Mouse (Mus musculus): ENCODE results near the gene Olfr1232. TPM values are rescaled to one million over a fixed set of nuclear protein-coding genes. Genes with fewer than 3 reads are reported as not detected.

The Olfr1232 gene
- total RNA-seq (2015; ENCODE audit: low replicate concordance): not detected in 2 replicates
- not detected in 2 replicates for total RNA-seq (2017; ENCODE audit: low replicate concordance)

DNA sequence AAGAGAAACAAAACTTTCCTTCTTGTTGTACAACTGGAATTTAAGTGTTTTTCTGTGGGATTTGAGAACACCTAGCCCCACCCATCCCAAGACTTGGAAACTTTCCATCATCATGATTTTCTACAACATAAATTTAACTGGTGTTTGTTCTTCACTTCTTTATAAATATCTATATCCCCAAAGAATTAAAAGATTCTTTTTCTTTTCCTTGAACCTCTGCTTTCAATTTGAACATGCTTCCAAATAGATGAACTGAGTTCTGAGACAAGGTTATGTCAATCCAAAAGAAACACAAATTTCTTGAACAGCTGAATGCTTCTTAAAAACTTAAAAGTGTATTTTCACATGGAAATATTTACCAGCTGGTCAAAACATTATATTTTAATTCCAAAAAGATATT lies at the start of gene Olfr1232:
Olfr1232 (minus strand) TSS at position 101 of the 400 bp plus-strand sequence.
- ATAC-seq (replicated peaks; ENCODE audit: low FRiP score, poor library complexity, severe bottlenecking): no peak

DNA sequence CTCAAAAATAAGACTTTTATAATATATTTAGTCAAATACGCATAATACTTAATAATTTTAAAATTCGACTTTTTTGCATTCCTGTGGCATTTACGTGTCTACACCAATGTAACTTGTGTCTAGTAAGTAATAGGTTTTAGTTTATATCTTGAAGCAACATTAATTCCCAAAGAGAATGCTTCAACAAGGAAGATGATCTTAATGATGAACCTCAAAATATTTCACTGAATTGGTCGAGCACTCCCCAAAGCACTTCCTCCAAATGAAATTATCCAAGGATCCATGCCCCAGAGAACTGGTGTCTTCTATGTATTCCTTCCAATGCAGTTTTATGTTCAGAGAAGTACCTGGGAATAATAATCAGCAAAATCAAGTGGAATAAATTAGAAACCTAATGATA lies 35.3 kb upstream of the Olfr1232 start, which contains the start of gene Olfr1234:
Olfr1234 (minus strand) TSS at position 101 of the 400 bp plus-strand sequence.
- no peak for ATAC-seq (replicated peaks; ENCODE audit: low FRiP score, poor library complexity, severe bottlenecking)

DNA sequence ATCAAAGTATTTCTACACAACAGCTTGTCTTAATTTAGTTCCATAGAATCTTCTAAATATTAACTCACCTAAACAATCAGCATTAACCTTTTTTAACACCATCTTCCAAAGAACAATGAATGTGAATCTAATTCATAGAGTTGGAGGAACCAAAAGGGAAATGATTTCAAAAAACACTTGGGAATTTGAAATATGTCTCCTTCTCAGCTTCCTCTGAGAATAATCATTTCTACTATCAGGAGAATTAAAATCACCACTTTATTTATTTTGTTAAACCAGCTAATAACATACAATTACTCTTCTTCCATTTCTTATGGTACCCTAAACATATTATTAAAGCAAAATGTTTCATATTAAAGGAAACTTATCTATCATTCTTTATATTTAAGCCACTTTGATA lies 12.8 kb upstream of the Olfr1232 start, which contains the start of gene Olfr1233:
Olfr1233 (minus strand) TSS at position 101 of the 400 bp plus-strand sequence.
- ATAC-seq (replicated peaks; ENCODE audit: low FRiP score, poor library complexity, severe bottlenecking): no peak

DNA sequence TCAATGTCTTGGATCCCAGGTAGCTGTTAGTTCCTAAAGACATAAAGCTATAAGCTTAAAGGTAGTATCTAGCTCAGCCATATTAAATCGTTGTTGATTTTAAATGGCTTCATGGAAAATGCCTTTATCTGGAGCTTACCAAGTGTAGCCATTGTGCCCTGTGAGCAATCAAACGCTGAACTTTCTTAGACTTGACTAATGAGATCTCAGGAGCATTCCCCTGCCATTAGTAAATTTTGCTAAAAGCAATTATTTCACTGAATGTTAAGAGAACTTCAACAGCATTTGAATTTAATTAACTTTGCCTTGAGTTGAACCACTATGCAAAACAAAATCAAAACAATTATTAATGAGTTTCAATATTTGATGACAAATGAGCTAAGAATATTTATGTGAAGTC lies 22.5 kb downstream of the Olfr1232 start, which contains the start of gene Olfr1231:
Olfr1231 (minus strand) TSS at position 101 of the 400 bp plus-strand sequence.
- no peak for ATAC-seq (replicated peaks; ENCODE audit: low FRiP score, poor library complexity, severe bottlenecking)

DNA sequence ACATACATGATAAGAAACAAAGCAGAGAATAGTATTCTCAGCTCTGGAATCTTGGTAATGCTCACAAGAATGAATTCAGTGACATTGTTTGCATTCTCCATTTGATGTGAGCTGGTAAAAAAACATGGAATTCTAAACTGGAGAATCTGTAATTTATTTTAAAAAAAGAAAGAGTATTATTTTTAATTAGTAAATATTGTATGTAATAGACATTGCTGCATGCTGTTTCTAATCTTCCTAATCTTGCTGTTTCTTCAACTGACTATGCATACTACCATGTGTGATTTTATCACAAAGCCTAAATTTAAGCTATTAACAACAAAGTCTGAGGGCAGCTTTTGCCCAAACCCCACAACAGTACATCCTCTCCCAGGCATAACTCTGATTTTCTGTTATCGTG lies 32.3 kb downstream of the Olfr1232 start, which contains the start of gene Olfr1230:
Olfr1230 (minus strand) TSS at position 101 of the 400 bp plus-strand sequence.
- ATAC-seq (replicated peaks; ENCODE audit: low FRiP score, poor library complexity, severe bottlenecking): no peak

DNA sequence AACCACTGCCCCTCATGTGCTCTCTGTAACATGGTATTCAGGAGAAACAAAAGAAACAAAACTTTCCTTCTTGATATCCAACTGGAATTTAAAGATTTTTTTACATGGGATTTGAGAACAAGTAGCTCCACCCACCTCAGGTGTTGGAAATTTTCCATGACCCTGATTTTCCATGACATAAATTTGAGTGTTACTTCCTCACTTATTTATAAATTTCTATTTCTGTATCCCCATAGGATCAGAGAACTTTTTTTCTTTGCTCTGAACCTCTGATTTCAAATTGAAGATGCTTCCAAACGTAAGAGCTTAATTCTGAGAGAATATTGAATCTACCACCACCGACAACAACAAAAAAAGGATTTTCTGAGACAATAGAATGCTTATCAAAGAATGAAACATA lies 41.6 kb downstream of the Olfr1232 start, which contains the start of gene Olfr1229:
Olfr1229 (minus strand) TSS at position 101 of the 400 bp plus-strand sequence.
- ATAC-seq (replicated peaks; ENCODE audit: low FRiP score, poor library complexity, severe bottlenecking): no peak

Other genes with a start within 250 kb of the Olfr1232 start
- not detected in 2 replicates for gene Olfr1219, start 246.2 kb downstream of the Olfr1232 start, total RNA-seq (2015; ENCODE audit: low replicate concordance)
- 0.09 TPM in 1 of 2 replicates, not detected in the other for gene Olfr1219, start 246.2 kb downstream of the Olfr1232 start, total RNA-seq (2017; ENCODE audit: low replicate concordance)
- not detected in 2 replicates for gene Olfr1220, start 222.8 kb downstream of the Olfr1232 start, total RNA-seq (2015; ENCODE audit: low replicate concordance)
- not detected in 2 replicates for gene Olfr1220, start 222.8 kb downstream of the Olfr1232 start, total RNA-seq (2017; ENCODE audit: low replicate concordance)
- gene Olfr1221, start 212.4 kb downstream of the Olfr1232 start, total RNA-seq (2015; ENCODE audit: low replicate concordance): not detected in 2 replicates
- gene Olfr1221, start 212.4 kb downstream of the Olfr1232 start, total RNA-seq (2017; ENCODE audit: low replicate concordance): not detected in 2 replicates
- 0.21 TPM in 1 of 2 replicates, not detected in the other for gene Olfr1222, start 196.6 kb downstream of the Olfr1232 start, total RNA-seq (2015; ENCODE audit: low replicate concordance)
- gene Olfr1222, start 196.6 kb downstream of the Olfr1232 start, total RNA-seq (2017; ENCODE audit: low replicate concordance): not detected in 2 replicates
- gene Olfr1223, start 178.1 kb downstream of the Olfr1232 start, total RNA-seq (2015; ENCODE audit: low replicate concordance): not detected in 2 replicates
- gene Olfr1223, start 178.1 kb downstream of the Olfr1232 start, total RNA-seq (2017; ENCODE audit: low replicate concordance): not detected in 2 replicates
- gene Olfr1224-ps1, start 165.6 kb downstream of the Olfr1232 start, total RNA-seq (2015; ENCODE audit: low replicate concordance): not detected in 2 replicates
- gene Olfr1224-ps1, start 165.6 kb downstream of the Olfr1232 start, total RNA-seq (2017; ENCODE audit: low replicate concordance): not detected in 2 replicates
- gene Olfr1225, start 155.0 kb downstream of the Olfr1232 start, total RNA-seq (2015; ENCODE audit: low replicate concordance): not detected in 2 replicates
- not detected in 2 replicates for gene Olfr1225, start 155.0 kb downstream of the Olfr1232 start, total RNA-seq (2017; ENCODE audit: low replicate concordance)
- gene Olfr1226, start 129.6 kb downstream of the Olfr1232 start, total RNA-seq (2015; ENCODE audit: low replicate concordance): not detected in 2 replicates
- gene Olfr1226, start 129.6 kb downstream of the Olfr1232 start, total RNA-seq (2017; ENCODE audit: low replicate concordance): not detected in 2 replicates
- not detected in 2 replicates for gene Olfr1228, start 75.6 kb downstream of the Olfr1232 start, total RNA-seq (2015; ENCODE audit: low replicate concordance)
- not detected in 2 replicates for gene Olfr1228, start 75.6 kb downstream of the Olfr1232 start, total RNA-seq (2017; ENCODE audit: low replicate concordance)
- gene Olfr1229, start 41.7 kb downstream of the Olfr1232 start, total RNA-seq (2015; ENCODE audit: low replicate concordance): not detected in 2 replicates
- not detected in 2 replicates for gene Olfr1229, start 41.7 kb downstream of the Olfr1232 start, total RNA-seq (2017; ENCODE audit: low replicate concordance)
- gene Olfr1230, start 32.4 kb downstream of the Olfr1232 start, total RNA-seq (2015; ENCODE audit: low replicate concordance): not detected in 2 replicates
- not detected in 2 replicates for gene Olfr1230, start 32.4 kb downstream of the Olfr1232 start, total RNA-seq (2017; ENCODE audit: low replicate concordance)
- gene Olfr1231, start 22.6 kb downstream of the Olfr1232 start, total RNA-seq (2015; ENCODE audit: low replicate concordance): not detected in 2 replicates
- not detected in 2 replicates for gene Olfr1231, start 22.6 kb downstream of the Olfr1232 start, total RNA-seq (2017; ENCODE audit: low replicate concordance)
- gene Olfr1233, start 12.7 kb upstream of the Olfr1232 start, total RNA-seq (2015; ENCODE audit: low replicate concordance): not detected in 2 replicates
- not detected in 2 replicates for gene Olfr1233, start 12.7 kb upstream of the Olfr1232 start, total RNA-seq (2017; ENCODE audit: low replicate concordance)
- not detected in 2 replicates for gene Olfr1234, start 35.2 kb upstream of the Olfr1232 start, total RNA-seq (2015; ENCODE audit: low replicate concordance)
- not detected in 2 replicates for gene Olfr1234, start 35.2 kb upstream of the Olfr1232 start, total RNA-seq (2017; ENCODE audit: low replicate concordance)
- not detected in 2 replicates for gene Olfr1238, start 80.0 kb upstream of the Olfr1232 start, total RNA-seq (2015; ENCODE audit: low replicate concordance)
- gene Olfr1238, start 80.0 kb upstream of the Olfr1232 start, total RNA-seq (2017; ENCODE audit: low replicate concordance): not detected in 2 replicates
- not detected in 2 replicates for gene Olfr1239, start 90.7 kb upstream of the Olfr1232 start, total RNA-seq (2015; ENCODE audit: low replicate concordance)
- gene Olfr1239, start 90.7 kb upstream of the Olfr1232 start, total RNA-seq (2017; ENCODE audit: low replicate concordance): not detected in 2 replicates
- gene Olfr1240, start 113.3 kb upstream of the Olfr1232 start, total RNA-seq (2015; ENCODE audit: low replicate concordance): not detected in 2 replicates
- gene Olfr1240, start 113.3 kb upstream of the Olfr1232 start, total RNA-seq (2017; ENCODE audit: low replicate concordance): not detected in 2 replicates
- gene Olfr1241, start 157.5 kb upstream of the Olfr1232 start, total RNA-seq (2015; ENCODE audit: low replicate concordance): not detected in 2 replicates
- gene Olfr1241, start 157.5 kb upstream of the Olfr1232 start, total RNA-seq (2017; ENCODE audit: low replicate concordance): not detected in 2 replicates
- not detected in 2 replicates for gene Olfr1242, start 168.7 kb upstream of the Olfr1232 start, total RNA-seq (2015; ENCODE audit: low replicate concordance)
- gene Olfr1242, start 168.7 kb upstream of the Olfr1232 start, total RNA-seq (2017; ENCODE audit: low replicate concordance): not detected in 2 replicates
- gene Olfr1243, start 201.8 kb upstream of the Olfr1232 start, total RNA-seq (2015; ENCODE audit: low replicate concordance): not detected in 2 replicates
- gene Olfr1243, start 201.8 kb upstream of the Olfr1232 start, total RNA-seq (2017; ENCODE audit: low replicate concordance): not detected in 2 replicates
- gene Olfr1245, start 248.8 kb upstream of the Olfr1232 start, total RNA-seq (2015; ENCODE audit: low replicate concordance): not detected in 2 replicates
- 2.1 TPM in 1 of 2 replicates, not detected in the other for gene Olfr1245, start 248.8 kb upstream of the Olfr1232 start, total RNA-seq (2017; ENCODE audit: low replicate concordance)

Measured in erythroblast, adult 5-6 weeks (primary cell).